Mouse (Mus musculus) heart, embryonic 12.5 days (tissue): ENCODE measurements around the gene Naa60. TPM values are rescaled to one million over a fixed set of nuclear protein-coding genes. Genes with fewer than 3 reads are reported as not detected.
A peak's percentile ranks its signal among the peaks of the same experiment; 100 is the strongest.

ENCODE experiments used
- ATAC-seq: fragments of 200-750 bp; cut with Nextera tagmentation; 2 replicates; pipeline ENCODE4 v1.8.0; 2017; ENCODE audit warnings: moderate TSS enrichment, moderate library complexity; ENCODE audit not compliant: insufficient number of reproducible peaks, low FRiP score
- H3K27ac ChIP-seq: fragments of 300-500 bp; sonication (generic); 2 replicates; pipeline ENCODE4 v1.5.1; 2016; ENCODE audit warnings: mild to moderate bottlenecking, moderate library complexity; ENCODE audit not compliant: poor library complexity, severe bottlenecking
- H3K27me3 ChIP-seq: fragments of 300-500 bp; sonication (generic); replicated peaks from 2 replicates; pipeline ENCODE4 v1.6.1; 2016; ENCODE audit warnings: mild to moderate bottlenecking, moderate library complexity
- H3K36me3 ChIP-seq: fragments of 300-500 bp; sonication (generic); 2 replicates; pipeline ENCODE4 v1.6.1; 2016; ENCODE audit warnings: mild to moderate bottlenecking, moderate library complexity
- H3K4me1 ChIP-seq: fragments of 300-500 bp; sonication (generic); replicated peaks from 2 replicates; pipeline ENCODE4 v1.6.1; 2016; ENCODE audit warnings: mild to moderate bottlenecking
- H3K4me2 ChIP-seq: fragments of 300-500 bp; sonication (generic); 2 replicates; pipeline ENCODE4 v1.6.1; 2016; ENCODE audit warnings: mild to moderate bottlenecking, moderate library complexity
- H3K4me3 ChIP-seq: fragments of 300-500 bp; sonication (generic); 2 replicates; pipeline ENCODE4 v1.5.1; 2016; ENCODE audit warnings: mild to moderate bottlenecking
- H3K9ac ChIP-seq: fragments of 300-500 bp; sonication (generic); 2 replicates; pipeline ENCODE4 v1.6.1; 2016; ENCODE audit warnings: mild to moderate bottlenecking, moderate library complexity
- H3K9me3 ChIP-seq: fragments of 300-500 bp; sonication (generic); replicated peaks from 2 replicates; pipeline ENCODE4 v1.6.1; 2016; ENCODE audit warnings: mild to moderate bottlenecking, moderate library complexity
- WGBS: fragments of 180-500 bp; shearing (Covaris S2); methylation state at CpG from one replicate; pipeline ENCODE4 v1.1.7; 2016; 5-methylcytosine and 5-hydroxymethylcytosine counted together
- polyA plus RNA-seq: library from polyadenylated mRNA; unstranded; fragments of >200 nt; fragmentation: Nextera tagmentation; extraction: Ambion mirVana; gene quantifications from 2 replicates; pipeline ENCODE4 v1.2.1, GENCODE M21; 2016

The Naa60 gene
- polyA plus RNA-seq, 1 experiment from 2014 or later, result 36.1 TPM

DNA sequence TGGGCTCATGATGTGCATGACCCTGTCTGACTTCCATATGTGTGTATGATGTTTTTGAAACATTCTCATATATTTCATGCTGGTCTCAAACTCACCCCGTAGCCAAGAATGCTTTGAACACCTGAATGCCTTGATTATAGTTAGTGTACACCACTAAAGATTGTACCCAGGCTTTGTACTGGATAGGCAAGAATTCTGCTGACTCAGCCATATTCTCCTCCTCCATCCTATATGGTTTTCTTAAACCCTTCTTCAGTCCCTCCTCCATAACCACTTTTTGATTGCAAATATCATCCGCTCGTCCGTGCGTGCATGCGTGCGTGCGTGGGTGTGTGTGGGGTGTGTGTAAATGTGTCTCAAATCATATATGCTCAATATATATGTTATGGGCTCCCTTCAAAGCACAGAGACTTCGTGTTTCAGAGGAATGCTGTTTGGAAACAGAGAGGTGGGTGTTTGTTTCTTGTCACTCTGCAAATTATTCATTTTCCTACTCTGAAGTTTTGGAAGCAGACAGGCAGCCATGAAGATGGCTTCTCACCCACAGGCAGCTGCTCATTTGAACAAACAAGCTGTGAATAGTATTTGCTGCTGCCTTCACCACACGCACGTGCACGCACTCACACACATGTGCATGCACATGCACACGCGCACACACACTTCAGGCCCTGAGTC is 19.6 kb downstream of the Naa60 start:
- Histone ChIP-seq H3K27me3 (no peaks in the 10 kb centered on the region), H3K9me3 (no peaks in the 10 kb centered on the region), H3K4me1 (peaks cover 20% of the 10 kb centered on the region), H3K9ac (no peak overlapping the region), H3K4me2 (no peak overlapping the region), H3K27ac (no peak overlapping the region), H3K36me3 (peaks cover 26% of the 10 kb centered on the region), H3K4me3 (no peak overlapping the region)
- 94% methylated on average over 14 of the region's 14 CpGs for WGBS
- ATAC-seq, result no peak

DNA sequence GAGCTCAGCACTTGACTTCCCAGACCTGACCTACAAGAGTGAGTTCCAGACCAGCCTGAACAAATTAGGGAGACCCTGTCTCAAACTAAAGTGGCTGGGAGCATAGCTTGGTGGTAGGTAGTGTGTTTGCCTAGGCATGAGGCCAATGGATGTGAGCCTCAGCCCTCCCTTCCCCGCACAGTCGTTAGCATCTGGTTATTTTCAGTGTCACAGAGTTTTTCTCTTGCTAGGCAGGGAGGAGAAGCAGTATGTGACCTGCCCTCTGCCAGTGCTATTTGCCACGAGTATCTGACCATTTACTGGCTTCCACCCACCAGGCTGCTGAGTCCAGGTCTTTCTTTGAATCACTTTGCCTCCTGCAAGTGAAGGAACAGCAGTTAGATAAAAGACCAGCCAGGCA is 21.6 kb downstream of the Naa60 start:
- no peaks in the 10 kb centered on the region for H3K27me3 ChIP-seq
- no peaks in the 10 kb centered on the region for H3K9me3 ChIP-seq
- WGBS, result 30% methylated on average over 3 of the region's 3 CpGs
- peak overlapping the region; percentile 9; the same call in 1 of the 2 replicates for H3K9ac ChIP-seq
- no peak overlapping the region for H3K4me3 ChIP-seq
- peak overlapping the region; percentile 74 for H3K27ac ChIP-seq
- 0 out of 2 replicates have a peak overlapping the region, but pooled peaks have one; percentile 21 for H3K4me2 ChIP-seq
- peaks cover 17% of the 10 kb centered on the region for H3K4me1 ChIP-seq
- peak; percentile 84 for ATAC-seq
- peaks cover 45% of the 10 kb centered on the region for H3K36me3 ChIP-seq

DNA sequence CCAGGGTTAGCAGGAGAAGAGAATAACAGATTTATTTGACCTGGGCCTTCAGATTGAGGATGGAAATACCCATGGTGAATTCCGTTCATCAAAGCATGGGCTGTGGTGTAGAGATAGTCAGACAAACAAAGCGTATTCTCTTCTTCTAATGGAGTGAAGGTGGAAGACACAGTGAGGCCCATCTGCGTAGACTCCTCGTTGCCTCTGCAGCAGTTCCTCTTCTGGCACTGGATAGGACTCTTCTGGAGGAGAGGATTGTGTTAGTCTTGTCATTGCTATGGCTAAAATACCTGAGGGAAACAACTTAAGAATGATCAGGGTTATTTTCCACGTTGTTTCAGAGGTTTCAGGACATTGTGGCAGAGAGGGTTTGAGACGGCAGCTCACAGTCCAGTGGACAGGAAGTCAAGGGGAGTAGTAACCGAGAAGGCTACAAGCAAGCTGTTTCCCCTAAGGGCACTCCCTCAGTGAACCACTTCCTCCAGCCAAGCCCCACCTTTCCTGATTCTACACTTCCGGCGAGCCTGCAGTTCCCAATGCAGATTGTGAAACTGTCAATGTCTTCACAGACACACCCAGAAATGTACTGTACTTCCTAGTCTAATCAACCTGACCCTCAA is 23.1 kb downstream of the Naa60 start:
- no peak overlapping the region for H3K4me2 ChIP-seq
- H3K27me3 ChIP-seq, result no peaks in the 10 kb centered on the region
- no peak overlapping the region for H3K4me3 ChIP-seq
- peak; percentile 36; the same call in 1 of the 2 replicates for ATAC-seq
- WGBS, result 64% methylated on average over 9 of the region's 9 CpGs
- H3K9ac ChIP-seq, result no peak overlapping the region
- H3K27ac ChIP-seq, result peak overlapping the region; percentile 74
- no peaks in the 10 kb centered on the region for H3K9me3 ChIP-seq
- H3K36me3 ChIP-seq, result peaks cover 61% of the 10 kb centered on the region
- peaks cover 17% of the 10 kb centered on the region for H3K4me1 ChIP-seq

DNA sequence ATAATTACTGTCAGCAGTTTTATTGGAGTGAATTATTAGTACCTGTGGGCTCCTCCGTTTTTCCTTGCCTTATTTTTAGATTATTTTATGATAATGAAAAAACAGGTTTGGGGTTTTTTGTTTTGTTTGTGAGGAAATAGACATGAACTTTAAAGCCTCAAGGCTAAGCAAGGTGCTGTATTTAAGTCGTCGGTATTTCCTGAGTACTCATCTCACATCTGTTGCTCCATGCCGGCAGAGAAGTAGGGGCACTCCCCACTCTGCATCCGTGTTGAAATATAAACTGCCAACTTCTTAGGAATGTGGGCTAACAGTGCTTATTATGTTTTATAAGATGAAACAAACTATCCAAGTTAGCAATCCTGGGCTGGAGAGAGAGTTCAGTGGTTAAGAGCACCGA is 23.9 kb downstream of the Naa60 start:
- Histone ChIP-seq H3K36me3 (peaks cover 68% of the 10 kb centered on the region), H3K4me3 (no peak overlapping the region), H3K9ac (no peak overlapping the region), H3K27ac (no peak overlapping the region), H3K4me1 (peaks cover 17% of the 10 kb centered on the region), H3K9me3 (no peaks in the 10 kb centered on the region), H3K27me3 (no peaks in the 10 kb centered on the region), H3K4me2 (no peak overlapping the region)
- 79% methylated on average over 6 of the region's 6 CpGs for WGBS
- ATAC-seq, result no peak

DNA sequence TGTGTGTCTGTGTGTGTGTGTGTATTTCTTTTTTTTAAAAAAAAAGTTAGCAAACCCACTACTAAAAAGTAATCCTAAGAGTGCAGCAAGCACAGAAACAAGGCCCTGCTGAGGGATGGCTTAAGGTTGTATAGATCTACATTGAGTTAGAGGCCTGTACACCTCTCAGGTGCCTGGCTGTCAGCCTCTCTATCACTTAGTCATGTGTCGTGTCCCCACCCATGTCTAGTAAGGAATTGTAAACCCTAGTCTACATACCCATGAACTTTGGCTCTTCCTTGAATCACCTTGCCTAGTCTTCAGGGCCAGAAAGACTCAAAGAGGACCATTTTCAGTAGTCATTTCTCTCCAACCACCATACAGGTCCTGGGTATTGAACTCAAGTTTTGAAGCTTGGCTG is 24.4 kb downstream of the Naa60 start:
- Histone ChIP-seq H3K9me3 (no peaks in the 10 kb centered on the region), H3K27me3 (no peaks in the 10 kb centered on the region), H3K4me3 (no peak overlapping the region), H3K4me1 (peaks cover 17% of the 10 kb centered on the region), H3K36me3 (peaks cover 73% of the 10 kb centered on the region), H3K4me2 (no peak overlapping the region), H3K9ac (no peak overlapping the region), H3K27ac (no peak overlapping the region)
- WGBS, result 89% methylated on average over 1 of the region's 1 CpGs
- ATAC-seq, result no peak

DNA sequence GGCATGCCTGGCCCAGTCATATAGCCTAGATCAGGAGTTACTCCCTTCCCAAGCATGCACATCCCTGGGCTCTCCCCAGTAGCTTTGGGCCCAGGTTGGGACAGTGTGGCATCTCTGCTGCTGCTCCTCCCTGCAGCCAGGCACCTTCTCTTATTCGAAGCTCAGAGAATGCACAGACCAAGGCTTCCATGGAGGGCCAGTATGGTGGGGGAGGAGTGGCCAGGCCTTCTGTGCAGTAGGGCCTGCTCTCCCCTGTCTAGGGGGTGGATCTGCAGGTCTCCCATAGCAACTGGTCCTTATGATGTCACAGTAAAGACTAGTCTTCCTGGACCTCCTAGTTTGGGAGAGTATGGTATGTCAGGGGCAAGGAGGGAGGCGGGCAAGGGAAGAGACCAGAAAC is 35.3 kb downstream of the Naa60 start:
- Histone ChIP-seq H3K4me2 (no peak overlapping the region), H3K4me1 (peaks cover 6% of the 10 kb centered on the region)
- 65% methylated on average over 2 of the region's 2 CpGs for WGBS

DNA sequence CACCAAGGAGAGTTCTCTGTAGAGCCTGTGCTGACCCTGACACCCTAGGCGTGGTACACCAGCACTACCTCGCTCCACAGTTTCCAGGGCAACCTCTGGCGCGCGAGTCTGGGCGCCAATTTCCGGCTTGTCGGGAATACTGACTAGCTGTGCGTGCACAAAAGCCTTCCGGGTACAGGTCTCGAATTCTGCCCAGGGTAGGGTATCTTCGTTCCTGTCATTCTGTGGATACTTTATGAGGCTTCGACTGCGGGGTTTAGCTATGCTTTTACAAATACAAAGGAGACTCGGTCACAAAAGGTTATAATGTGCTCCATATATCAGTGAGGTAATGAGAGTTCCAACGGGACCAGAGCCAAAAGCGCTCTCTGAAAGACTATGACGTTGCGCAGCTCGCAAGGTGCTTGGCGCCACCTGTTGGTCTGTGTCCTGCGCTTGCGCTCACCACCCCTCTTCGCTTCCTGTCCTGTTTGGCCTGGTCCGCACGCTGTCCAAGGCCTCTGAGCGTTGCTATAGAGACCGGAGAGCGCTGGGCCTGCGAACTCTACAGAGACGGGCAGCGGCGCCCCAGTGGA is 36.4 kb downstream of the Naa60 start, which contains the start of the genes 1700037C18Rik and Cluap1:
Gene 1700037C18Rik, minus strand, starts transcription at position 153 of the 575 bp plus-strand sequence.
Gene Cluap1, plus strand, starts transcription at position 265 of the 575 bp plus-strand sequence.
- ATAC-seq, result peak; percentile 98
- peaks cover 6% of the 10 kb centered on the region for H3K4me1 ChIP-seq
- WGBS, result under 1% methylated on average over 33 of the region's 33 CpGs
- peak within 1 kb of the TSS; percentile 56 for H3K27ac ChIP-seq
- peak within 1 kb of the TSS; percentile 72 for H3K4me3 ChIP-seq
- peak within 1 kb of the TSS; percentile 87 for H3K4me2 ChIP-seq
- peak within 1 kb of the TSS; percentile 84 for H3K9ac ChIP-seq
- peaks cover 53% of the 10 kb centered on the region for H3K36me3 ChIP-seq
- no peaks in the 10 kb centered on the region for H3K9me3 ChIP-seq
- no peaks in the 10 kb centered on the region for H3K27me3 ChIP-seq

More for the DNA sequence above, 35.3 kb downstream of the Naa60 start:
- no peak for ATAC-seq
- H3K9ac ChIP-seq, result no peak overlapping the region
- H3K27me3 ChIP-seq, result no peaks in the 10 kb centered on the region
- peaks cover 50% of the 10 kb centered on the region for H3K36me3 ChIP-seq
- no peak overlapping the region for H3K27ac ChIP-seq
- H3K9me3 ChIP-seq, result no peaks in the 10 kb centered on the region
- no peak overlapping the region for H3K4me3 ChIP-seq

DNA sequence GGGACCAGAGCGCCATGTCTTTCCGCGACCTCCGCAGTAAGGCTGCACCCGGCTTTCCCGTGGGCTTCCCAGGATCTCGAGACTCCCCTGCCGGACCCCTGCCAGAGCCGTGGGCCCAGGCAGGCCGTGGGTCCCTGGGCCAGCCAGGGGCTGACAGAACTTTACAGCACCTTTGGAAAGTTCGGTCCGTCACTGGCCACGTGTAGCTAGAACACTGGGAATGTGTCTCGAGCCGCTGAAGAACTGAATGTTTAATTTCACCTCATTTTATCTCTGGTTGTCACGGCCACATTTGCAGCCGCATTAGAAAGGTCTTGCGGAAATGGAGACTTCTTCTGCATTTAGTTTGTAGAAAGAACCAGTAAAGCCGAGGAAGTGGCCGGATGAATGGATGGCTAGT is 36.9 kb downstream of the Naa60 start:
- H3K4me1 ChIP-seq, result peaks cover 6% of the 10 kb centered on the region
- peak overlapping the region; percentile 87 for H3K4me2 ChIP-seq
- peaks cover 53% of the 10 kb centered on the region for H3K36me3 ChIP-seq
- H3K27ac ChIP-seq, result peak overlapping the region; percentile 56
- 10% methylated on average over 20 of the region's 20 CpGs for WGBS
- H3K9ac ChIP-seq, result peak overlapping the region; percentile 84
- no peak for ATAC-seq
- no peaks in the 10 kb centered on the region for H3K9me3 ChIP-seq
- peak overlapping the region; percentile 72 for H3K4me3 ChIP-seq
- no peaks in the 10 kb centered on the region for H3K27me3 ChIP-seq

DNA sequence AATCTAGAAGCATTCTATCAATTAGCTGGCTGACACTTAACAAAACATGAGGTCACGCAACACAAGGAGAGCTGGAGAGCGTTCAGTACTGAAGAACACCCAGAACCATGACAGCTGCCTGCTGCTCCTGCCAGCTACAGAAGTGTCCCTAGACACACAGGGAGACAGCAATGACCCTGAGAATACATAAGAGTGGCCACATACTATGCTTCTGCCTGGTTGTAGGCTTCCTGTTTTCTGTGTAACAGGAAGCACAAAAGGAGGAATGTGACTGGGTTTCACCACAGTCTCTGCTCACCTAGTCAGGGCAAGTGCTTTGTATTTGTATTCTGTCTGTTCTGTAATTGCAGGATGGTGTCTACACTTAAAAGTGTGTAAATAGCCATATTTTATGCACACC is 48.6 kb downstream of the Naa60 start:
- H3K4me1 ChIP-seq, result no peaks in the 10 kb centered on the region
- no peak overlapping the region for H3K9ac ChIP-seq
- no peaks in the 10 kb centered on the region for H3K27me3 ChIP-seq
- peaks cover 58% of the 10 kb centered on the region for H3K36me3 ChIP-seq
- no peak overlapping the region for H3K27ac ChIP-seq
- ATAC-seq, result no peak
- WGBS, result 81% methylated on average over 2 of the region's 2 CpGs
- no peak overlapping the region for H3K4me3 ChIP-seq
- no peaks in the 10 kb centered on the region for H3K9me3 ChIP-seq
- H3K4me2 ChIP-seq, result no peak overlapping the region

DNA sequence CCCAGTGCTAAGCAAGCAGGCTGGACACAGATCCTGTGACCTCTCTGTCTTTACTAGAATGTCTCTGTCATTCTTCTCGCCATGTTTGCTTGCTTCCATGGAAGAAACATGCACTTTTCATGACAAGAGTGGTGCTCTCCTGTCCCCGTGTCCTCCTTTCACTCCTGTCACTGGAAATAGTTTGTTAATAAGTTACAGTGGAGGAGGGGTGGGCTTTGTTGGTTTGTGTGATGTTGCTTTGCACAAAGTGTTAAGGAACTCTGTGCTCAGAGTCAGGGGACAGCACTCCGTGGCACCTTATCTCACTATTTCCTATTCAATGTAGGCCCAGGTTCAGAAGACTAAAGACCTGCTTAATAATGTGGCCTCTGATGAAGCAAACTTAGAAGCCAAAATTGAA is 51.3 kb downstream of the Naa60 start:
- no peak overlapping the region for H3K4me3 ChIP-seq
- no peaks in the 10 kb centered on the region for H3K4me1 ChIP-seq
- 75% methylated on average over 3 of the region's 3 CpGs for WGBS
- no peak overlapping the region for H3K4me2 ChIP-seq
- ATAC-seq, result no peak
- H3K27me3 ChIP-seq, result no peaks in the 10 kb centered on the region
- peaks cover 64% of the 10 kb centered on the region for H3K36me3 ChIP-seq
- H3K9me3 ChIP-seq, result no peaks in the 10 kb centered on the region
- H3K9ac ChIP-seq, result no peak overlapping the region
- H3K27ac ChIP-seq, result no peak overlapping the region

DNA sequence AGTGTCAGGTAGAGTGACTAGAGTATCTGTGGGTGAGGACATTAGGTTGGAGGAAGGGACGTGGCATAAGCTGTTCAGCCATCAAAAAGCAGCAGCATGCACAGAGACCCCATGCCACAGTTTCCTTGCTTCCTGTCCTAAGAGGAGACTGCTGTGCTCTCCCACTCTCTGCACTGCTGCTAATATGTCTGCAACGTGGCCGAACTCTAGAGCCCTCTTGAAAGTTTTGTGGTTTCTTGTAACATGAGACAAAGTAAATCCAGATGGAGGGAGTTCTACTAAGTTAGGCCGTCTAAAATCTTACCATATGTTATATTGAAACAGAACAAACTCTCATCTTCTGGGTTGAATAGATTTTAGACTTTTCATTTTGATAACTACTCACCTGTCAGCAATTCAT is 51.8 kb downstream of the Naa60 start:
- ATAC-seq, result no peak

More for the DNA sequence above, 51.8 kb downstream of the Naa60 start:
- Histone ChIP-seq H3K4me2 (no peak overlapping the region), H3K4me1 (no peaks in the 10 kb centered on the region), H3K36me3 (peaks cover 67% of the 10 kb centered on the region), H3K9me3 (no peaks in the 10 kb centered on the region), H3K9ac (no peak overlapping the region), H3K27me3 (no peaks in the 10 kb centered on the region), H3K4me3 (no peak overlapping the region), H3K27ac (no peak overlapping the region)
- WGBS, result 80% methylated on average over 4 of the region's 4 CpGs
